Mouse (Mus musculus) hindbrain, embryonic 13.5 days (tissue): Measurements from ENCODE around the gene Gm20388. TPM values are rescaled to one million over a fixed set of nuclear protein-coding genes. Genes with fewer than 3 reads are reported as not detected.

Source experiments
- ATAC-seq: fragments of 200-750 bp; cut with Nextera tagmentation; 2 replicates; pipeline ENCODE4 v1.8.0; 2017; ENCODE audit warnings: moderate TSS enrichment; ENCODE audit not compliant: low FRiP score
- H3K27ac ChIP-seq: fragments of 300-500 bp; sonication (generic); 2 replicates; pipeline ENCODE4 v1.5.1; 2015; ENCODE audit warnings: inconsistent platforms, mild to moderate bottlenecking, moderate library complexity
- H3K27me3 ChIP-seq: fragments of 300-500 bp; sonication (generic); 2 replicates; pipeline ENCODE4 v1.6.1; 2015; ENCODE audit warnings: mild to moderate bottlenecking, inconsistent platforms
- H3K36me3 ChIP-seq: fragments of 300-500 bp; sonication (generic); 2 replicates; pipeline ENCODE4 v1.6.1; 2015; ENCODE audit warnings: mild to moderate bottlenecking, inconsistent platforms
- H3K4me1 ChIP-seq: fragments of 300-500 bp; sonication (generic); replicated peaks from 2 replicates; pipeline ENCODE4 v1.6.1; 2015; ENCODE audit warnings: inconsistent platforms
- H3K4me2 ChIP-seq: fragments of 300-500 bp; sonication (generic); 2 replicates; pipeline ENCODE4 v1.6.1; 2015; ENCODE audit warnings: inconsistent platforms, mild to moderate bottlenecking, moderate library complexity
- H3K4me3 ChIP-seq: fragments of 300-500 bp; sonication (generic); 2 replicates; pipeline ENCODE4 v1.5.1; 2015; ENCODE audit warnings: mild to moderate bottlenecking, inconsistent platforms
- H3K9ac ChIP-seq: fragments of 300-500 bp; sonication (generic); 2 replicates; pipeline ENCODE4 v1.6.1; 2015; ENCODE audit warnings: mild to moderate bottlenecking, inconsistent platforms
- H3K9me3 ChIP-seq: fragments of 300-500 bp; sonication (generic); 2 replicates; pipeline ENCODE4 v1.6.1; 2016; ENCODE audit warnings: inconsistent platforms
- WGBS: fragments of 180-500 bp; shearing (Covaris S2); methylation state at CpG from one replicate; pipeline ENCODE4 v1.1.7; 2015; 5-methylcytosine and 5-hydroxymethylcytosine counted together
- polyA plus RNA-seq: library from polyadenylated mRNA; unstranded; fragments of >200 nt; fragmentation: Nextera tagmentation; extraction: Ambion mirVana; gene quantifications from 2 replicates; pipeline ENCODE4 v1.2.1, GENCODE M21; 2015

Gene Gm20388
- polyA plus RNA-seq, 1 experiment from 2014 or later: 1.9 TPM

- Histone ChIP-seq H3K4me2 (no peak overlapping the region), H3K27me3 (no peaks in the 10 kb centered on the region), H3K9ac (0 out of 2 replicates have a peak overlapping the region, but pooled peaks have one; percentile 13), H3K4me3 (no peak overlapping the region), H3K9me3 (no peaks in the 10 kb centered on the region), H3K27ac (peak overlapping the region; percentile 69), H3K4me1 (peaks cover 35% of the 10 kb centered on the region), H3K36me3 (peaks cover 93% of the 10 kb centered on the region)
- WGBS: 72% methylated on average over 16 of the region's 16 CpGs
- ATAC-seq: no peak
These were observed 2728.0 kb downstream of the Gm20388 start for GRCm38 (mm10) chr8:122638601-122639000.

DNA sequence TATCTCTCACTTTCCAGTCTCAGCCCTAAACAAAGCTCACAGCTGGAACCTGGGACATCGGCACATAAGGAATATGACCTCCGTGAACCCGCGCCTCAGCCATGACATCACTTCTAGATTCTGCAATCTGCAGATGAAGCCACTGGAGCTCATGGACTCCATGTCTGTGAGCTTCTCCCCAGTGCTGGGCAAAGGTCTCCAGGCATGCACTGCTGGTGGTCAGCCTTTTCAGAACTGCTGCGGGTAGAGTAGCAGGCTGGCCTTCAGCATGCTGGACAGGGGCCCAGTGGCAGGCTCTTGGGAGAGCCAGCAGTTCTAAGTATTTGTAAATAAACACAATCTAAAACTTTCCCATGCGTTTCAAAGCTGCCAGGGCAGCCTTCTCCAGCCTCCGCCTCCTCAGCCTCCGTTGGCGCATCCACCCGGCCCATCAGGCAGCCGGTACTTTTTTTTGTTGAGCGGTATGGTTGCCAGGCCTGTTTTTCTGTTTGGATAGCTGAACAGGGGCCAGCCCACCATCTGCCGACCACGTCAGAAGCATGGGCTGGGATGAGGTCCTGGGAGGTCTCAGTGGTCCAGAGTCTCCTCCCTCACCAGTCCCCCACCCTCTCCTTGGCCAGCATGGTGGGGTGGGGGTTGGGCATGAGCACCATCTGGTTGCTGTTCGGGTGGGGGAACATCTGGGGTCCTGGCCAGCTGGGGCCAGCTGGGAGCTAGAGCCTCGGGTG lies 2729.0 kb downstream of the Gm20388 start:
- no peak for ATAC-seq
- Histone ChIP-seq H3K27me3 (no peaks in the 10 kb centered on the region), H3K4me3 (no peak overlapping the region), H3K9me3 (no peaks in the 10 kb centered on the region), H3K4me2 (no peak overlapping the region), H3K9ac (no peak overlapping the region), H3K27ac (peak overlapping the region; percentile 69), H3K36me3 (peaks cover 93% of the 10 kb centered on the region), H3K4me1 (peaks cover 35% of the 10 kb centered on the region)
- 32% methylated on average over 16 of the region's 16 CpGs for WGBS

DNA sequence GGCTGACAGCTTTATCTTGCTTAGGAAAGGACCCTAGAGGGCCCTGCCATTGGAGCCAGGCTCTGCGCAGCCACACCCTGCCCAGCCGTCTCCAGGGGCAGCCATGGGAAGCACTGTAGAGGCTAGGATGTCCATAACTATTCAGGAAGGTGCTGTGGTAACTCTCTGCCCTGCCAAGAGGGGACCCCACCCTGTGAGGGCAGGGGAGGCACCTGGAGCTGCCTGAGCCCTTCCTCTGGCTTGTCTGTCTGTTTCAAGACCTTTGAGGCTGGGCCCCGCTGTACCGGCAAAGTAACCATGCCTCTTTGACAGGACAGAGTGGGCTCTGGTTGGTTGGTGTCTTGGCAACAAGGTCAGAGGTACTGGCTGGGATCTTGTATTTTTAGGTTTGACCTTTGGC lies 2730.2 kb downstream of the Gm20388 start:
- no peak overlapping the region for H3K4me2 ChIP-seq
- H3K9me3 ChIP-seq: no peaks in the 10 kb centered on the region
- H3K36me3 ChIP-seq: peaks cover 93% of the 10 kb centered on the region
- H3K27me3 ChIP-seq: no peaks in the 10 kb centered on the region
- ATAC-seq: no peak
- H3K4me1 ChIP-seq: peaks cover 35% of the 10 kb centered on the region
- WGBS: 89% methylated on average over 4 of the region's 4 CpGs
- H3K27ac ChIP-seq: peak overlapping the region; percentile 69; the same call in 1 of the 2 replicates
- H3K9ac ChIP-seq: peak overlapping the region; percentile 49; the same call in 1 of the 2 replicates
- no peak overlapping the region for H3K4me3 ChIP-seq

- no peak for ATAC-seq
- Histone ChIP-seq H3K27me3 (no peaks in the 10 kb centered on the region), H3K36me3 (peaks cover 96% of the 10 kb centered on the region), H3K27ac (no peak overlapping the region), H3K4me3 (no peak overlapping the region), H3K9me3 (no peaks in the 10 kb centered on the region), H3K4me2 (no peak overlapping the region), H3K4me1 (peaks cover 35% of the 10 kb centered on the region), H3K9ac (no peak overlapping the region)
- 85% methylated on average over 15 of the region's 15 CpGs for WGBS
These were observed 2730.8 kb downstream of the Gm20388 start for GRCm38 (mm10) chr8:122641406-122641805.

DNA sequence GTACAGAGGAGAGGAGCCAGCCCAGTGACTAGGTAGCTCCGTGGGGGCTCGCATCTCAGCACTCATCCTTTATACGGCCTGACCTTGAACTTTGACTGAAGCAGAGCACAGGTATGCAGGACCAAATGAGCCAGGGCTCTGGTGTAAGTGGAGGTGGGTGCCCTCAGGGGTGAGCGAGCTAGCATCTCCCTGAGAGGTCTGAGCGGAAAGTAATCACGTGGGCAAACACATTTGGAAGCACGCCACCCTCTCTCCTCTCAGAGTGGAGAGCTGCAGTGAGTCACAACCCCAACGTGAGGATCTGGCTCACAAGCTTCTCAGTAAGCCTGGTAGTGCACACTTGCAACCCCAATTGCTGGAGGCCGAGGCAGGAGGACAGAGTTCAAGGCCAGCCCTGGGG lies 2731.4 kb downstream of the Gm20388 start:
- WGBS: 78% methylated on average over 9 of the region's 9 CpGs
- Histone ChIP-seq H3K4me1 (peaks cover 32% of the 10 kb centered on the region), H3K4me3 (no peak overlapping the region), H3K4me2 (no peak overlapping the region), H3K9ac (no peak overlapping the region), H3K27me3 (no peaks in the 10 kb centered on the region), H3K36me3 (peaks cover 96% of the 10 kb centered on the region), H3K9me3 (no peaks in the 10 kb centered on the region), H3K27ac (no peak overlapping the region)
- no peak for ATAC-seq

GRCm38 (mm10) chr8:122644175-122644954 lies 2733.7 kb downstream of the Gm20388 start:
- ATAC-seq: no peak
- Histone ChIP-seq H3K4me3 (no peak overlapping the region), H3K9me3 (no peaks in the 10 kb centered on the region), H3K9ac (no peak overlapping the region), H3K27ac (no peak overlapping the region), H3K4me2 (no peak overlapping the region), H3K4me1 (peaks cover 21% of the 10 kb centered on the region), H3K27me3 (no peaks in the 10 kb centered on the region), H3K36me3 (peaks cover 95% of the 10 kb centered on the region)
- 80% methylated on average over 6 of the region's 6 CpGs for WGBS

- 91% methylated on average over 16 of the region's 16 CpGs for WGBS
- Histone ChIP-seq H3K4me2 (no peak overlapping the region), H3K27ac (no peak overlapping the region), H3K9me3 (no peaks in the 10 kb centered on the region), H3K4me1 (peaks cover 19% of the 10 kb centered on the region), H3K36me3 (peaks cover 87% of the 10 kb centered on the region), H3K27me3 (no peaks in the 10 kb centered on the region), H3K4me3 (no peak overlapping the region), H3K9ac (no peak overlapping the region)
- ATAC-seq: no peak
These were observed 2735.7 kb downstream of the Gm20388 start for GRCm38 (mm10) chr8:122646337-122646736.

GRCm38 (mm10) chr8:122648192-122648970 lies 2737.7 kb downstream of the Gm20388 start:
- peaks cover 68% of the 10 kb centered on the region for H3K36me3 ChIP-seq
- H3K4me2 ChIP-seq: no peak overlapping the region
- no peak overlapping the region for H3K27ac ChIP-seq
- H3K9me3 ChIP-seq: no peaks in the 10 kb centered on the region
- 80% methylated on average over 15 of the region's 15 CpGs for WGBS
- no peak overlapping the region for H3K4me3 ChIP-seq
- H3K9ac ChIP-seq: no peak overlapping the region
- no peak for ATAC-seq
- H3K27me3 ChIP-seq: no peaks in the 10 kb centered on the region
- peaks cover 33% of the 10 kb centered on the region for H3K4me1 ChIP-seq

- Histone ChIP-seq H3K9ac (no peak overlapping the region; the same call in 1 of the 2 replicates), H3K4me3 (no peak overlapping the region), H3K36me3 (peaks cover 38% of the 10 kb centered on the region), H3K9me3 (no peaks in the 10 kb centered on the region), H3K27ac (peak overlapping the region; percentile 64), H3K4me1 (peaks cover 63% of the 10 kb centered on the region), H3K4me2 (no peak overlapping the region), H3K27me3 (no peaks in the 10 kb centered on the region)
- no peak; the same call in 1 of the 2 replicates for ATAC-seq
- WGBS: 53% methylated on average over 16 of the region's 16 CpGs
These were observed 2740.8 kb downstream of the Gm20388 start for GRCm38 (mm10) chr8:122651326-122651921.

GRCm38 (mm10) chr8:122652643-122653042 lies 2742.0 kb downstream of the Gm20388 start:
- Histone ChIP-seq H3K9me3 (no peaks in the 10 kb centered on the region), H3K4me3 (no peak overlapping the region), H3K9ac (no peak overlapping the region), H3K27me3 (no peaks in the 10 kb centered on the region), H3K27ac (no peak overlapping the region), H3K4me2 (no peak overlapping the region), H3K36me3 (peaks cover 27% of the 10 kb centered on the region), H3K4me1 (peaks cover 74% of the 10 kb centered on the region)
- no peak for ATAC-seq
- WGBS: 74% methylated on average over 6 of the region's 6 CpGs

DNA sequence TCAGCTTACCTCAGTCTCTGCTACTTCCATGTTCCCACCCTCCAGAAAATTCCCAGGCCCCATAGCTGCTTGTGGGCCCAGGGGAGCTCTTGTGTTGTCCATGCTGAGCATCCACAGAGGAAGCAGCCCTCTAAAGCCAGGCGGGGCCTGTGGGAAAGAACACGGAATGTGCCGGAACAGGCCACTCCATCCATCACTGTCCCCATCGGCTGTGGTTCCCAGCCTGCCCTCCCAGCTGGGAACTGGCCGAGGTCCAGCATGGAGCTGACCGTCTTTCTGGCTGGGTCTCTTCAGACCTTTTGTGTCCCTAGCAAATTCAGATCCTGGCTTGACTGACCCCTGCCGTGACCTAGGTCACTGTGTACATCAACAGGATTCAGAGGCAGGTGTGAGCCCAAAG lies 2744.1 kb downstream of the Gm20388 start:
- 0 out of 2 replicates have a peak overlapping the region, but pooled peaks have one; percentile 42 for H3K27ac ChIP-seq
- H3K4me1 ChIP-seq: peaks cover 95% of the 10 kb centered on the region
- no peaks in the 10 kb centered on the region for H3K27me3 ChIP-seq
- no peak overlapping the region for H3K4me3 ChIP-seq
- H3K9me3 ChIP-seq: no peaks in the 10 kb centered on the region
- H3K9ac ChIP-seq: no peak overlapping the region
- 46% methylated on average over 7 of the region's 7 CpGs for WGBS
- ATAC-seq: no peak
- no peak overlapping the region for H3K4me2 ChIP-seq
- H3K36me3 ChIP-seq: peaks cover 6% of the 10 kb centered on the region
